Comparison of ENCODE assay signal across 7 mouse cellular contexts in the genomic region with DNA sequence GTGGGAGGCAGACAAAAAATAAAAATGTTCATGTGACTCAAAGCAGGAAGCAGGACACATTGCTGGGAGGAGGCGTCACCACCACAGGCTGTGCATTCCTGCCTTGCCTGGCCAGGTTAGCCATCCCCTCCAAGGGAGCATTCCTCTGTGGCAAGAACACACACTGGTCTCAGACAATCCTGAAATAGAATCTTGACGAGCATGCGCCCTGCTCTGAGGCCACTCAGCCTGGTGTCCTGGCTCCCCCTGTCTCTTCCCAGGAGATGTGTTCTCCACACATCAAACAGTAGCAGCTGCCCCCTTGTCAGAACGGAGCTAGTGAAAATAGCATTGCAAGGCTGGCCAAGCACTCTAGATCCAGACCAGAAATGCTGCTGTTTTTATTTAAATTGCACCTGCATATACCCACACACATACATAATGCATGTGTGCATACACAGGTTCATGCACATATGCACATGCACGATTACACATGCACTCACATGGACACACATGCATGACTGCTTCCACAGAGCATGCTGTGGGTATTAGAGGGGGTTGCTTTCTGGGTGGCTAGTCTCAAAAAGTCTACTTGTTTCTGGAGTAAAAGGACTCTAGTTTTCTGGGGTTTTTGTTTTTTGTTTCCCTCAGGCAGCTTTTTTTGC.
DNase-seq lines count a peak whose midpoint lies in the region; ATAC-seq and TF ChIP-seq lines count a peak whose summit lies in the region.

No protein-coding gene starts in this region.

- 10% methylated on average over 5 of the region's 5 CpGs for WGBS in hindbrain, postnatal 0 days

- peak; percentile 88 for ATAC-seq in hindbrain, postnatal 0 days

- no peaks in the 10 kb centered on the region for H3K36me3 ChIP-seq in hindbrain, postnatal 0 days (ENCODE audit: insufficient read depth, low read length)

- peak overlapping the region; percentile 17; the same call in 1 of the 2 replicates for H3K4me2 ChIP-seq in hindbrain, postnatal 0 days (ENCODE audit: low read depth, low read length)

- TF ChIP-seq CTCF in cortical plate, adult 2 months (IDR thresholded peaks at IDR 0.05; ENCODE audit: extremely low read depth, insufficient read depth, low read length) = peak; percentile 61
- TF ChIP-seq CTCF in hindbrain, postnatal 0 days (IDR thresholded peaks at IDR 0.05; ENCODE audit: low read depth) = peak; percentile 77

- peak; percentile 28; the same call in 1 of the 2 replicates for TF ChIP-seq POLR2A in cortical plate, adult 2 months (IDR thresholded peaks at IDR 0.05; ENCODE audit: extremely low read depth, insufficient read depth, low read length)

- no peak overlapping the region for H3K9ac ChIP-seq in hindbrain, postnatal 0 days (replicated peaks; ENCODE audit: low read length)

- H3K4me1 ChIP-seq in cortical plate, adult 2 months (ENCODE audit: control insufficient read depth, insufficient read depth, low read length) = peaks cover 4% of the 10 kb centered on the region
- peaks cover 17% of the 10 kb centered on the region for H3K4me1 ChIP-seq in hindbrain, postnatal 0 days (ENCODE audit: insufficient read depth, low read length)

- no peaks in the 10 kb centered on the region for H3K27me3 ChIP-seq in hindbrain, postnatal 0 days (ENCODE audit: insufficient read depth, low read length)

- peak overlapping the region; percentile 4 for H3K27ac ChIP-seq in cortical plate, adult 2 months (ENCODE audit: insufficient read depth, low read length)
- H3K27ac ChIP-seq in hindbrain, postnatal 0 days = peak overlapping the region; percentile 84

- H3K9me3 ChIP-seq in hindbrain, postnatal 0 days (ENCODE audit: low read length) = no peaks in the 10 kb centered on the region

- no peak overlapping the region for H3K4me3 ChIP-seq in cortical plate, adult 2 months (ENCODE audit: insufficient read depth, low read length)
- no peak overlapping the region for H3K4me3 ChIP-seq in hindbrain, postnatal 0 days (ENCODE audit: low read length)

- DNase-seq in adrenal gland, postnatal 14 days = peak; percentile 81
- peak; percentile 55 for DNase-seq in gastrocnemius, postnatal 10 days
- DNase-seq in hindbrain, postnatal 0 days (ENCODE audit: low spot score) = peak; percentile 80
- DNase-seq in left cerebral cortex, adult 8-10 months (ENCODE audit: low spot score in 2 of 2) = peak; percentile 51 to 80
- DNase-seq in lung, postnatal 36 days = peak; percentile 88
- DNase-seq in right cerebral cortex, postnatal 14 days = peak; percentile 59
